Mouse (Mus musculus) liver, embryonic 16.5 days (tissue): ENCODE measurements around the gene Nfia. TPM values are rescaled to one million over a fixed set of nuclear protein-coding genes. Genes with fewer than 3 reads are reported as not detected.

Experiments used
- ATAC-seq: fragments of 200-750 bp; cut with Nextera tagmentation; 2 replicates; pipeline ENCODE4 v1.8.0; 2017; ENCODE audit warnings: low read depth, mild to moderate bottlenecking, moderate number of reproducible peaks, moderate library complexity
- H3K27ac ChIP-seq: fragments of 300-500 bp; sonication (generic); 2 replicates; pipeline ENCODE4 v1.5.1; 2014; ENCODE audit warnings: mild to moderate bottlenecking, low read length
- H3K27me3 ChIP-seq: fragments of 300-500 bp; sonication (generic); 2 replicates; pipeline ENCODE4 v1.6.1; 2014; ENCODE audit warnings: low read depth, low read length, mixed read lengths; ENCODE audit not compliant: control insufficient read depth, insufficient read depth
- H3K36me3 ChIP-seq: fragments of 300-500 bp; sonication (generic); 2 replicates; pipeline ENCODE4 v1.6.1; 2014; ENCODE audit warnings: mild to moderate bottlenecking; ENCODE audit not compliant: control insufficient read depth, insufficient read depth
- H3K4me1 ChIP-seq: fragments of 300-500 bp; sonication (generic); 2 replicates; pipeline ENCODE4 v1.6.1; 2014; ENCODE audit warnings: low read depth, low read length, mixed read lengths; ENCODE audit not compliant: control insufficient read depth
- H3K4me2 ChIP-seq: fragments of 300-500 bp; sonication (generic); 2 replicates; pipeline ENCODE4 v1.6.1; 2014; ENCODE audit warnings: low read depth, low read length, mixed read lengths
- H3K4me3 ChIP-seq: fragments of 300-500 bp; sonication (generic); 2 replicates; pipeline ENCODE4 v1.5.1; 2014; ENCODE audit warnings: low read depth, mild to moderate bottlenecking, low read length
- H3K9ac ChIP-seq: fragments of 300-500 bp; sonication (generic); 2 replicates; pipeline ENCODE4 v1.6.1; 2014; ENCODE audit warnings: low read depth, low read length
- H3K9me3 ChIP-seq: fragments of 300-500 bp; sonication (generic); replicated peaks from 2 replicates; pipeline ENCODE4 v1.6.1; 2016; ENCODE audit warnings: low read length; ENCODE audit not compliant: control insufficient read depth
- WGBS: fragments of 180-500 bp; shearing (Covaris S2); extraction: QIAGEN DNeasy Blood & Tissue Kit; methylation state at CpG from one replicate; pipeline ENCODE4 v1.1.7; 2014; ENCODE audit not compliant: insufficient replicate concordance; 5-methylcytosine and 5-hydroxymethylcytosine counted together
- polyA plus RNA-seq: library from polyadenylated mRNA; unstranded; fragments of >200 nt; fragmentation: Nextera tagmentation; extraction: Ambion mirVana; gene quantifications from 2 replicates; pipeline ENCODE4 v1.2.1, GENCODE M21; 2015

The Nfia gene
- polyA plus RNA-seq, 1 experiment from 2014 or later, result 5.7 TPM

DNA sequence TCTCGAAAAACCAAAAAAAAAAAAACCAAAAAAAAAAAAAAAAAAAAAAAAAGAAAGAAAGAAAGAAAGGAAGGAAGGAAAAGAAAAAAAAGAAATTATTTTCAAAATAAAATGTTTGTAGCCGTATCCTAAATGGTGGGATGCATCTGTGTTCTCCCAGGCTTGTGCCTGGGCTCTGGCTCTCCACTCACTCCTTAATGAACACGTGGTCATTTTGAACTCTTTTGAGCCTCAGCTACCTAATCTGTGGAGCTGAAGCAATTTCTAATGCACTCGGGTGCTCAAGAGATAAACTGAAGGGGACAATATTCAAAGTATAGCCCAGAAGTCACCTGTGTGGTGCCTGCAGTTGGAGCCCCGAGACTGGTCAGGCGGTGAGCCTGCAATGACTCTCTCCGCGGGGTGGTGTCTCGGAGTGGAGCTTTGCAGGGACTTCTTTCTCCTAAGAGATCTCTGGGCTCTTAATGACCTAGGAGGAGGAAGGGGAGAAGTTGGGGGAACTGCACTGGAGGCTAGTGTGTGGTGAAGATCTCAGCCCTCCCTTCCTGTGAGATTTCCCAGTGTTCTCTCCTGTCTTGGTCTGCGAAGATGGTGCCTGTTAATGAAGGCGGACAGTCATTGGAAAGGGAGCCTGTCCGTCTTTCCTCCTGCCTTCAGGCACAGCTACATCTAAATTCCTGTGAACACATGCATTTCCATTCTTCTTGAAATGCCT lies 57.0 kb downstream of the Nfia start:
- Histone ChIP-seq H3K9ac (no peak overlapping the region), H3K4me2 (no peak overlapping the region), H3K9me3 (no peaks in the 10 kb centered on the region), H3K4me1 (peaks cover 4% of the 10 kb centered on the region), H3K36me3 (no peaks in the 10 kb centered on the region), H3K27me3 (no peaks in the 10 kb centered on the region), H3K27ac (no peak overlapping the region), H3K4me3 (no peak overlapping the region)
- 70% methylated on average over 11 of the region's 12 CpGs for WGBS
- ATAC-seq, result no peak

DNA sequence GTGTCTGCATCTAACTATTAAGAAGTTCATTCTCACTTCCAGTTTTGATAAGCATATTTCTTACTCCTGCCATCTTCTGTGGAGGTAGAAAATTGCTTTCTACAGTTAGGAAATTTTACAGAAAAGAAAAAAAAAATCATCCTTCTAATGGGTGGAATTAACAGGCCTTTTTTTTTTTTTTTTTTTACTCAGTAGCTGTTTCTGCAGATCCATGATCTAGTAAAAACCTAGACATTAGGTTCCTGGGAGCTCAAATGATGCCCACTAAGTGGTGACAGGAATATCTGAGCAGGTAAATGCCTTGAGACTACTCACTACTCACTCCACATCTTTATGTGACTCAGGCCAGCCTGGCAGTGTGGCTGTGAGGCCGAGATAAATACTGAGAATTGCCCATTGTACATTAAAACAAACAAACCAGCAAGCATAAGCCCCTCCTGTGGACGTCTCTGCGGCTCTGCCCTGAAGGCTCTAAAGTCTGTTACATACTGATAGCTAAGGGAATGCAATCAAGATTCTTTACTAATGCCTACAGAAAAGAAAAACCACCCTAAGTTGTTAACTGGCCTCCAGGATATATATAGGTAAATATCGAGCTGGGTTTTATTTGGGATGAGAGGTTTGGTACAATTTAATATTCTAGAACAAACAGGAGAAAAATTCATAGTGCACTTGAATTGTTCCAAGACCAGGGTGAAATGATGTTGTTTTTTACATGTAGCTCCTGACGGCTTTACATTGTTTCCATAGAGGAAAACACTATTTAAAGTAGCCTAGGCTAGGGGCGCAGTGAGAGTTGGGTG lies 57.7 kb downstream of the Nfia start:
- peaks cover 4% of the 10 kb centered on the region for H3K4me1 ChIP-seq
- ATAC-seq, result peak; percentile 78
- H3K4me3 ChIP-seq, result no peak overlapping the region
- no peak overlapping the region for H3K4me2 ChIP-seq
- no peaks in the 10 kb centered on the region for H3K27me3 ChIP-seq
- no peak overlapping the region for H3K27ac ChIP-seq
- no peaks in the 10 kb centered on the region for H3K9me3 ChIP-seq
- H3K9ac ChIP-seq, result no peak overlapping the region
- WGBS, result 28% methylated on average over 6 of the region's 6 CpGs
- H3K36me3 ChIP-seq, result no peaks in the 10 kb centered on the region

DNA sequence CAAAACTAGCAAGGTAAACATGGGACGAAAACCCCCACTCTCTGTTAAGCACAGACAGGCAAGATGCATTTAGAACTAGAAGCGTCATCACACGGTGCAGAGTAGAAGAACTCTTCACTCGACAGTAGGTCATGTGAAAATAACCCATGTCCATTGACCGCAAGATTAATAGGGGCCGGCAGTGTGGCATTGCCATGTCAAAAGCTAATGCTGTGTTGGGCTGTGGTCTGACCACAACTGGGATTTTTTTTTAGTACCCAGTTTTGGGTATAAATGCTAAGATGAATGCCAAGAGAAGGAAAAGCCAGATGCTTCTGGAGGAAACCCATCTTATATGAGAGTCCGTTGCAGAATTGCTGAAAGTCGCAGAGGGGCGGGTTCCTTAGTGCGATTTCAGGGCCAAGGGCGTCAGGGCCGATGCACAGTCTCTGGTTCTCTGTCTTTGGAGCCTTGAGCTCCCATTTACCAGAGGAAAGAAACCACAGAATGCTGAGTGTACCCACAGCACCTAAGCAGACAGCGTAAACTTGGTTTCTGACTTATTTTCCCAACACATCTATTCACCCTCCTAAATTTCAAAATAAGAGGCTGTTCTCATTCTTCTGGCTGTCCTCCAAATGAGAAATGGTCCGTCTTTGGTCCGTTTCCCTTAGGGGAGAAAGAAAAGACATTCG lies 58.5 kb downstream of the Nfia start:
- no peak overlapping the region for H3K4me2 ChIP-seq
- no peaks in the 10 kb centered on the region for H3K36me3 ChIP-seq
- no peak overlapping the region for H3K4me3 ChIP-seq
- WGBS, result 39% methylated on average over 16 of the region's 16 CpGs
- H3K9ac ChIP-seq, result no peak overlapping the region
- H3K27me3 ChIP-seq, result no peaks in the 10 kb centered on the region
- H3K9me3 ChIP-seq, result no peaks in the 10 kb centered on the region
- peaks cover 4% of the 10 kb centered on the region for H3K4me1 ChIP-seq
- ATAC-seq, result no peak
- no peak overlapping the region for H3K27ac ChIP-seq

DNA sequence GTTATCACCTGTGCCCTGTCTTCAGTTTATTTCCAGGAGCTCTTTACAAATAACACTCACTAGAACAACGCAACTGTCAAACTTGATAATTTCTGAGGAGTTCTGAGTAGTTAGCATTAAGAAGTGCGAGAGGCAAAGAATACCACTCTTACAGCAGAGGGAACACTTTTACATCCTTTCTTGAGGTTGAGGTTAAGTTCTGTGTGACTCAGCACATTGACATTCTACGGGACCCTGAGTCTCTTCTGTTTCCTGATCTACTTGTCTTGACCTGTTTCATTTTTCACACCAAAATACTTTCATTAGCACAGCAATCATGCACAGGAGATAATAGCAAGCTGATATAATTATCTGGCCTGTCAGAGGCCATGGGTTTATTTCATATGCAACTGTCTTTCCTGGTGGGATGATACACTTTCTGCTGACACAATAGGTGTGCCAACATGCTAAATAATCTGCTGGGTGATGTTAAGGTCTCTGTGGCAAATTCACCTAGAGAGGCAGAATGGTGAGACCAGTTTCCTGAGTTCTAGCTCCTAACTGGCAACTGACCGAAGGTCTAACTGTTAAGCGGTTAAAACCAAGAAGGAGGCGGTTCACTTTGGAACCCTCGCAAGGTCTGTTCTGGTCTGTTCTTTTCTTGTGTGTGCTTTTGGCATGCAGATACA lies 59.2 kb downstream of the Nfia start:
- no peak overlapping the region for H3K27ac ChIP-seq

DNA sequence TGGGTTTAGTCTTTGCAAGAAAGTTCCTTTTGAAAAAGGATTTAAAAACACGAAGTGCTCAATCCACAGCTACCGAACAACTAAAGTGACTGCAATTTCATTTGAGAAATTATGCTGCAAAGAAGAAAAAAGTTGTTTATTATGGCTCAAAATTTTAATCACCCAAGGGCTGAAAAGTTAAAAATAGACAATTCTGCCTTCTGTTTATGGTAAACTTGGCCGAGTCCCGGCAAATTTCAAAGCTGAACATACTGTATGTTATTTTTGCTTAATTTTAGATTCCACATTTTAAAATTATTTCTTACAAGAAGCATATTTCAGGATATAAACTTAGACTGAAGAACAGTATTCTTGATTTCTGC lies 59.7 kb downstream of the Nfia start:
- no peak overlapping the region for H3K4me2 ChIP-seq
- H3K27me3 ChIP-seq, result no peaks in the 10 kb centered on the region
- H3K4me1 ChIP-seq, result peaks cover 4% of the 10 kb centered on the region
- no peaks in the 10 kb centered on the region for H3K9me3 ChIP-seq
- no peak overlapping the region for H3K9ac ChIP-seq
- no peak overlapping the region for H3K27ac ChIP-seq
- no peaks in the 10 kb centered on the region for H3K36me3 ChIP-seq
- H3K4me3 ChIP-seq, result no peak overlapping the region
- 70% methylated on average over 4 of the region's 4 CpGs for WGBS
- no peak for ATAC-seq

More for the DNA sequence above, 59.2 kb downstream of the Nfia start:
- H3K4me2 ChIP-seq, result no peak overlapping the region
- H3K36me3 ChIP-seq, result no peaks in the 10 kb centered on the region
- WGBS, result 49% methylated on average over 7 of the region's 7 CpGs
- H3K4me1 ChIP-seq, result peaks cover 4% of the 10 kb centered on the region
- no peak overlapping the region for H3K4me3 ChIP-seq
- ATAC-seq, result 0 out of 2 replicates have a peak, but pooled peaks have one; percentile 14
- H3K9me3 ChIP-seq, result no peaks in the 10 kb centered on the region
- H3K9ac ChIP-seq, result no peak overlapping the region
- no peaks in the 10 kb centered on the region for H3K27me3 ChIP-seq

DNA sequence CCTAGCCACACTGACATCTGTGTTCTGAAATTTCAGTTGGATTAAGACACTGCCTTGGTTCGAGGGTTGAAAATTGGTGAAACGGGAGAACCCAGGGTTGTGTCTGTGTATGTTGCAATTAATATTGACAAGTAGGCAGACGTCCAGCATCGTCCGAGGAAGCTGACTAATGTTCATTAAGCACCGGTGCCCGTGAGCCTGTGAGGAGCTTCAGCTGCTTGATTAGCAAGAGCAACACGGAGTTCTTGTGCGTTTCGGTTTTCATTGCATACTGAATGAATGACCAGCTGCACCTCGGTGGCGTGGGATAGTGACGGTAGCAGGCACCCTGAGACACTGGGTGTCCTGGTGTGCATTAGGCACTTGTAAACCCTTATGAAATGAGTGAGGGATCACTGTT lies 64.3 kb downstream of the Nfia start:
- WGBS, result 55% methylated on average over 13 of the region's 13 CpGs
- H3K4me2 ChIP-seq, result no peak overlapping the region
- H3K27ac ChIP-seq, result no peak overlapping the region
- no peaks in the 10 kb centered on the region for H3K36me3 ChIP-seq
- H3K27me3 ChIP-seq, result no peaks in the 10 kb centered on the region
- H3K4me1 ChIP-seq, result peaks cover 12% of the 10 kb centered on the region
- H3K4me3 ChIP-seq, result no peak overlapping the region
- no peak overlapping the region for H3K9ac ChIP-seq
- no peaks in the 10 kb centered on the region for H3K9me3 ChIP-seq
- peak; percentile 42; the same call in 1 of the 2 replicates for ATAC-seq

DNA sequence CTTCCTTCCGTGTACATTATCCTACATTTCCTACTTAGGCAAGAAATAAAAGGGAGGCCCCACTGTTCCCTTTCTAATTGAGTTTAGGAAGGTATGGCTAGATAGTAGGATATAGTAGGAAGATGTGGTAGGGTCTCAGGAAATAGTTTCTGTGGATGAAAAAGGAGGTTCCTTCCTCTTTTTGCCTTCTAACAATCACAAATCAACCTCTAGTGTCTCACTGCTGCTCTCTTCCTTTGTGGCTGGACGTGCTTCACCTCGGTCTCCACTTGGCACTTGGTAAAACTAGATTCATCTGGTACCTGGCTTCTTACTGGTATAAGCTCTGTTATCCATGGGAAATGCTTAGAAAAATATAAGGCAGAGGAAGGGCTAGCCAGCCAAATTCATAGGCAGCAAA lies 65.2 kb downstream of the Nfia start:
- no peak for ATAC-seq
- H3K4me3 ChIP-seq, result no peak overlapping the region
- H3K27me3 ChIP-seq, result no peaks in the 10 kb centered on the region
- no peak overlapping the region for H3K9ac ChIP-seq
- H3K4me1 ChIP-seq, result peaks cover 12% of the 10 kb centered on the region
- H3K36me3 ChIP-seq, result no peaks in the 10 kb centered on the region
- no peaks in the 10 kb centered on the region for H3K9me3 ChIP-seq
- H3K4me2 ChIP-seq, result no peak overlapping the region
- 22% methylated on average over 3 of the region's 3 CpGs for WGBS
- H3K27ac ChIP-seq, result no peak overlapping the region

DNA sequence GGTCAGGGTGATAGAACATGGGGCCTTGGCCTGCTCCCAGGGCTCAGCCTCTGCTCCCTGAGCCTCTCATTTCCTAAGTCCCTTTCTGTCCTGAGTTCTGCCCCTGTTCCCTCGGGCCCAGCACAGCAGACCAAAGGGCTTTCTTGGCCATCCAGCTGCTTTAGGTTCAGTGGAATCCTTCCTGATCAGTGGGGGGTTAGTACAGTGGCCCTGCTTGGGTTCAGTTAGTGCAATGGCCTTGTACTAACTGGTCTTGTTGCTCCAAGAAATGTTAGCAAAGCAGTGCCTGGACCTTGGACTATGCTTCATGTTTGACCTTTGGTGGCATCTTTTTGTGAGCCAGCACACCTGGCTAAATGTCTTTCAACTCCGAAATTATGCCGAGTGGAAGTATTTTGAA lies 66.1 kb downstream of the Nfia start:
- H3K9me3 ChIP-seq, result no peaks in the 10 kb centered on the region
- H3K4me3 ChIP-seq, result no peak overlapping the region
- ATAC-seq, result no peak
- peak overlapping the region; percentile 27; the same call in 1 of the 2 replicates for H3K27ac ChIP-seq
- no peaks in the 10 kb centered on the region for H3K27me3 ChIP-seq
- WGBS, result 52% methylated on average over 3 of the region's 3 CpGs
- peaks cover 12% of the 10 kb centered on the region for H3K4me1 ChIP-seq
- H3K4me2 ChIP-seq, result no peak overlapping the region
- no peak overlapping the region for H3K9ac ChIP-seq
- H3K36me3 ChIP-seq, result no peaks in the 10 kb centered on the region
